Mouse (Mus musculus) lung, postnatal 0 days (tissue): ENCODE data around the gene Pbx3. TPM values are rescaled to one million over a fixed set of nuclear protein-coding genes. Genes with fewer than 3 reads are reported as not detected.
A peak's percentile ranks its signal among the peaks of the same experiment; 100 is the strongest.

Source experiments
- ATAC-seq: fragments of 200-750 bp; cut with Nextera tagmentation; 2 replicates; pipeline ENCODE4 v1.8.0; 2017; ENCODE audit warnings: moderate library complexity
- DNase-seq: peaks from one replicate; pipeline ENCODE4 v3.0.0-alpha.2; 2016; ENCODE audit warnings: low spot score
- H3K27ac ChIP-seq: fragments of 300-500 bp; sonication (generic); 2 replicates; pipeline ENCODE4 v1.5.1; 2014; ENCODE audit warnings: antibody characterized with exemption, mild to moderate bottlenecking, low read length, mixed read lengths
- H3K27me3 ChIP-seq: fragments of 300-500 bp; sonication (generic); replicated peaks from 2 replicates; pipeline ENCODE4 v1.6.1; 2014; ENCODE audit warnings: low read length, mixed read lengths; ENCODE audit not compliant: insufficient read depth
- H3K36me3 ChIP-seq: fragments of 300-500 bp; sonication (generic); 2 replicates; pipeline ENCODE4 v1.6.1; 2014; ENCODE audit warnings: low read length, mixed read lengths; ENCODE audit not compliant: insufficient read depth
- H3K4me1 ChIP-seq: fragments of 300-500 bp; sonication (generic); 2 replicates; pipeline ENCODE4 v1.6.1; 2014; ENCODE audit warnings: antibody characterized with exemption, low read depth, low read length, mixed read lengths; ENCODE audit not compliant: insufficient read depth
- H3K4me2 ChIP-seq: fragments of 300-500 bp; sonication (generic); replicated peaks from 2 replicates; pipeline ENCODE4 v1.6.1; 2014; ENCODE audit warnings: low read depth, mild to moderate bottlenecking, low read length, moderate library complexity, mixed read lengths
- H3K4me3 ChIP-seq: fragments of 300-500 bp; sonication (generic); 2 replicates; pipeline ENCODE4 v1.5.1; 2014; ENCODE audit warnings: low read depth, low read length
- H3K9ac ChIP-seq: fragments of 300-500 bp; sonication (generic); replicated peaks from 2 replicates; pipeline ENCODE4 v1.6.1; 2014; ENCODE audit warnings: low read depth, mild to moderate bottlenecking
- H3K9me3 ChIP-seq: fragments of 300-500 bp; sonication (generic); 2 replicates; pipeline ENCODE4 v1.6.1; 2016; ENCODE audit warnings: low read length, mixed read lengths
- CTCF ChIP-seq: IDR thresholded peaks from 2 replicates; pipeline ENCODE4 v1.5.1; 2016; ENCODE audit warnings: antibody characterized with exemption, mild to moderate bottlenecking
- EP300 ChIP-seq: IDR thresholded peaks from 2 replicates; pipeline ENCODE4 v1.6.1; 2016; ENCODE audit warnings: antibody characterized with exemption, mild to moderate bottlenecking, control low read depth
- whole genome bisulfite sequencing: fragments of 180-500 bp; shearing (Covaris S2); extraction: QIAGEN DNeasy Blood & Tissue Kit; methylation state at CpG from one replicate; pipeline ENCODE4 v1.1.7; 2014; 5-methylcytosine and 5-hydroxymethylcytosine counted together
- polyA plus RNA-seq: library from polyadenylated mRNA; unstranded; fragments of >200 nt; fragmentation: Nextera tagmentation; extraction: Ambion mirVana; gene quantifications from 2 replicates; pipeline ENCODE4 v1.2.1, GENCODE M21; 2015

Gene Pbx3
- polyA plus RNA-seq, 1 experiment from 2014 or later, result 16.2 TPM

- Histone ChIP-seq H3K9me3 (no peaks in the 10 kb centered on the region), H3K9ac (no peak overlapping the region), H3K4me2 (no peak overlapping the region), H3K4me1 (peaks cover 10% of the 10 kb centered on the region; the same call in 1 of the 2 replicates), H3K27me3 (no peaks in the 10 kb centered on the region), H3K4me3 (no peak overlapping the region), H3K36me3 (no peaks in the 10 kb centered on the region), H3K27ac (no peak overlapping the region)
- DNase-seq (no peak), ATAC-seq (no peak)
- TF ChIP-seq EP300 (no peak), CTCF (no peak)
- WGBS, result 70% methylated on average over 6 of the region's 6 CpGs
Observed at GRCm38 (mm10) chr2:34256000-34256553, 116.9 kb downstream of the Pbx3 start.

GRCm38 (mm10) chr2:34253627-34254026, 119.3 kb downstream of the Pbx3 start:
- Histone ChIP-seq H3K27ac (no peak overlapping the region), H3K4me3 (no peak overlapping the region), H3K9me3 (no peaks in the 10 kb centered on the region), H3K4me2 (no peak overlapping the region), H3K9ac (no peak overlapping the region), H3K27me3 (no peaks in the 10 kb centered on the region), H3K36me3 (no peaks in the 10 kb centered on the region), H3K4me1 (peaks cover 10% of the 10 kb centered on the region; the same call in 1 of the 2 replicates)
- peak; percentile 65 for ATAC-seq
- peak; percentile 75 for DNase-seq
- WGBS, result 10% methylated on average over 1 of the region's 1 CpGs
- TF ChIP-seq CTCF, result no peak
- TF ChIP-seq EP300, result peak; percentile 68; the same call in 1 of the 2 replicates

GRCm38 (mm10) chr2:34253111-34253510, 119.8 kb downstream of the Pbx3 start:
- DNase-seq (no peak), ATAC-seq (no peak)
- Histone ChIP-seq H3K9me3 (no peaks in the 10 kb centered on the region), H3K9ac (no peak overlapping the region), H3K4me1 (peaks cover 10% of the 10 kb centered on the region; the same call in 1 of the 2 replicates), H3K27me3 (no peaks in the 10 kb centered on the region), H3K4me2 (no peak overlapping the region), H3K27ac (0 out of 2 replicates have a peak overlapping the region, but pooled peaks have one; percentile 14), H3K36me3 (no peaks in the 10 kb centered on the region), H3K4me3 (no peak overlapping the region)
- no peak for TF ChIP-seq CTCF
- TF ChIP-seq EP300, result no peak
- WGBS, result 8% methylated on average over 1 of the region's 1 CpGs

GRCm38 (mm10) chr2:34252286-34252685, 120.7 kb downstream of the Pbx3 start:
- Histone ChIP-seq H3K4me3 (no peak overlapping the region), H3K9me3 (no peaks in the 10 kb centered on the region), H3K9ac (no peak overlapping the region), H3K27me3 (no peaks in the 10 kb centered on the region), H3K4me2 (no peak overlapping the region), H3K4me1 (peaks cover 10% of the 10 kb centered on the region; the same call in 1 of the 2 replicates), H3K36me3 (no peaks in the 10 kb centered on the region), H3K27ac (no peak overlapping the region)
- 38% methylated on average over 3 of the region's 3 CpGs for WGBS
- DNase-seq, result peak; percentile 68
- TF ChIP-seq EP300 (no peak), CTCF (no peak)
- ATAC-seq, result peak; percentile 53; the same call in 1 of the 2 replicates

- no peaks in the 10 kb centered on the region for H3K36me3 ChIP-seq
- 0 out of 2 replicates have a peak overlapping the region, but pooled peaks have one; percentile 29 for H3K9ac ChIP-seq
- peaks cover 10% of the 10 kb centered on the region; the same call in 1 of the 2 replicates for H3K4me1 ChIP-seq
- H3K9me3 ChIP-seq, result no peaks in the 10 kb centered on the region
- no peaks in the 10 kb centered on the region for H3K27me3 ChIP-seq
- H3K27ac ChIP-seq, result peak overlapping the region; percentile 45; the same call in 1 of the 2 replicates
- 6% methylated on average over 18 of the region's 18 CpGs for WGBS
- DNase-seq (no peak), ATAC-seq (peak; percentile 23; the same call in 1 of the 2 replicates)
- H3K4me2 ChIP-seq, result peak overlapping the region; percentile 68
- no peak for TF ChIP-seq EP300
- no peak for TF ChIP-seq CTCF
- H3K4me3 ChIP-seq, result peak overlapping the region; percentile 50
Observed at GRCm38 (mm10) chr2:34249961-34250658, 122.8 kb downstream of the Pbx3 start.

- TF ChIP-seq CTCF (peak; percentile 61), EP300 (no peak)
- Histone ChIP-seq H3K27ac (peak overlapping the region; percentile 45), H3K36me3 (no peaks in the 10 kb centered on the region), H3K4me3 (peak overlapping the region; percentile 50), H3K4me1 (peaks cover 7% of the 10 kb centered on the region; the same call in 1 of the 2 replicates), H3K4me2 (peak overlapping the region; percentile 68), H3K27me3 (no peaks in the 10 kb centered on the region), H3K9ac (0 out of 2 replicates have a peak overlapping the region, but pooled peaks have one; percentile 29), H3K9me3 (no peaks in the 10 kb centered on the region)
- ATAC-seq (peak; percentile 79), DNase-seq (peak; percentile 59)
- under 1% methylated on average over 15 of the region's 15 CpGs for WGBS
Observed at GRCm38 (mm10) chr2:34249141-34249960, 123.6 kb downstream of the Pbx3 start.
